ENCODE assay signal across 14 mouse cellular contexts in genomic region chr14:78649525-78650274, GRCm38 (mm10).
A peak's percentile ranks its signal among the peaks of the same experiment; 100 is the strongest.
DNase-seq lines count a peak whose midpoint lies in the region; ATAC-seq lines count a peak whose summit lies in the region.
"Had no signal": no experiment of that assay in that cellular context is flagged by ENCODE, and none has a peak within 500 bp of the region (broad histone marks: within the 10 kb centered on the region; RNA-seq: fewer than 3 reads in every experiment).

No protein-coding gene starts in this region.

- H3K27ac ChIP-seq in kidney, embryonic 16.5 days (ENCODE audit: low read length) = no peak overlapping the region; the same call in 1 of the 2 replicates
- H3K27ac ChIP-seq in midbrain, embryonic 13.5 days = peak overlapping the region; percentile 47; the same call in 1 of the 2 replicates
- no peak overlapping the region for H3K27ac ChIP-seq in midbrain, embryonic 10.5 days (replicated peaks)
- H3K27ac ChIP-seq in neural tube, embryonic 15.5 days (replicated peaks) = peak overlapping the region; percentile 24; the same call in 1 of the 2 replicates
- H3K27ac ChIP-seq: heart, embryonic 13.5 days; liver, embryonic 12.5 days; neural tube, embryonic 12.5 days had no signal

- no peak overlapping the region for H3K9ac ChIP-seq in kidney, embryonic 16.5 days (replicated peaks; ENCODE audit: low read length)
- H3K9ac ChIP-seq in midbrain, embryonic 13.5 days (replicated peaks) = no peak overlapping the region
- no peak overlapping the region for H3K9ac ChIP-seq in neural tube, embryonic 15.5 days (replicated peaks)
- H3K9ac ChIP-seq: heart, embryonic 13.5 days; liver, embryonic 12.5 days; neural tube, embryonic 12.5 days had no signal

- H3K27me3 ChIP-seq in kidney, embryonic 16.5 days (ENCODE audit: insufficient read depth, low read length) = no peaks in the 10 kb centered on the region
- no peaks in the 10 kb centered on the region for H3K27me3 ChIP-seq in midbrain, embryonic 13.5 days
- no peaks in the 10 kb centered on the region for H3K27me3 ChIP-seq in midbrain, embryonic 10.5 days (ENCODE audit: low read depth, poor library complexity, severe bottlenecking)
- H3K27me3 ChIP-seq in neural tube, embryonic 15.5 days (replicated peaks) = no peaks in the 10 kb centered on the region
- H3K27me3 ChIP-seq: heart, embryonic 13.5 days; liver, embryonic 12.5 days; neural tube, embryonic 12.5 days had no signal

- peak overlapping the region; percentile 26 for H3K4me2 ChIP-seq in kidney, embryonic 16.5 days (replicated peaks; ENCODE audit: low read depth, low read length)
- H3K4me2 ChIP-seq in midbrain, embryonic 13.5 days (replicated peaks) = no peak overlapping the region
- no peak overlapping the region for H3K4me2 ChIP-seq in neural tube, embryonic 15.5 days
- H3K4me2 ChIP-seq: heart, embryonic 13.5 days; liver, embryonic 12.5 days; neural tube, embryonic 12.5 days had no signal

- peak; percentile 58 for ATAC-seq in frontal cortex, adult (ENCODE audit: low TSS enrichment)
- ATAC-seq in kidney, embryonic 16.5 days (ENCODE audit: low FRiP score, low TSS enrichment) = peak; percentile 46; the same call in 1 of the 2 replicates
- ATAC-seq in midbrain, embryonic 13.5 days = no peak
- ATAC-seq in neural tube, embryonic 15.5 days (ENCODE audit: low FRiP score) = no peak
- ATAC-seq: liver, embryonic 12.5 days had no signal

- 0 out of 2 replicates have a peak, but pooled peaks cover 5% of the 10 kb centered on the region for H3K4me1 ChIP-seq in kidney, embryonic 16.5 days (ENCODE audit: insufficient read depth, low read length)
- H3K4me1 ChIP-seq in midbrain, embryonic 13.5 days (replicated peaks) = no peaks in the 10 kb centered on the region
- H3K4me1 ChIP-seq in midbrain, embryonic 10.5 days = peaks cover 3% of the 10 kb centered on the region; the same call in 1 of the 2 replicates
- no peaks in the 10 kb centered on the region for H3K4me1 ChIP-seq in neural tube, embryonic 15.5 days
- H3K4me1 ChIP-seq: liver, embryonic 12.5 days; neural tube, embryonic 12.5 days had no signal

- no peaks in the 10 kb centered on the region for H3K36me3 ChIP-seq in kidney, embryonic 16.5 days (ENCODE audit: insufficient read depth, low read length)
- no peaks in the 10 kb centered on the region for H3K36me3 ChIP-seq in midbrain, embryonic 13.5 days
- H3K36me3 ChIP-seq in midbrain, embryonic 10.5 days = no peaks in the 10 kb centered on the region
- 0 out of 2 replicates have a peak, but pooled peaks cover 3% of the 10 kb centered on the region for H3K36me3 ChIP-seq in neural tube, embryonic 15.5 days
- H3K36me3 ChIP-seq: liver, embryonic 12.5 days; neural tube, embryonic 12.5 days had no signal

- H3K9me3 ChIP-seq in kidney, embryonic 16.5 days (ENCODE audit: low read length) = no peaks in the 10 kb centered on the region
- H3K9me3 ChIP-seq in midbrain, embryonic 13.5 days = no peaks in the 10 kb centered on the region
- no peaks in the 10 kb centered on the region for H3K9me3 ChIP-seq in midbrain, embryonic 10.5 days (replicated peaks)
- no peaks in the 10 kb centered on the region for H3K9me3 ChIP-seq in neural tube, embryonic 15.5 days (replicated peaks)
- H3K9me3 ChIP-seq: heart, embryonic 13.5 days; liver, embryonic 12.5 days; neural tube, embryonic 12.5 days had no signal

- no peak for DNase-seq in frontal cortex, postnatal 25 days (ENCODE audit: low spot score in 2 of 2)
- DNase-seq in kidney, adult 8-10 months = no peak
- DNase-seq in midbrain, embryonic 10.5 days (ENCODE audit: low spot score) = no peak
- no peak for DNase-seq in cerebellum, adult 11-12 months
- DNase-seq: adrenal gland, postnatal 25 days; cerebellum, adult 18-20 months; kidney, postnatal 25 days had no signal

- H3K4me3 ChIP-seq in kidney, embryonic 16.5 days (ENCODE audit: low read length) = no peak overlapping the region
- H3K4me3 ChIP-seq in midbrain, embryonic 13.5 days (replicated peaks) = no peak overlapping the region
- no peak overlapping the region for H3K4me3 ChIP-seq in midbrain, embryonic 10.5 days
- no peak overlapping the region for H3K4me3 ChIP-seq in neural tube, embryonic 15.5 days (replicated peaks)
- H3K4me3 ChIP-seq: heart, embryonic 13.5 days; liver, embryonic 12.5 days; neural tube, embryonic 12.5 days had no signal

- 49% methylated on average over 21 of the region's 21 CpGs for WGBS in kidney, embryonic 16.5 days
- WGBS in midbrain, embryonic 13.5 days = 90% methylated on average over 21 of the region's 21 CpGs
- WGBS in midbrain, embryonic 10.5 days = 91% methylated on average over 21 of the region's 21 CpGs
- 83% methylated on average over 21 of the region's 21 CpGs for WGBS in neural tube, embryonic 15.5 days

Comparison
In these comparisons a context has a peak if more than half of its experiments do, and no peak if none do; other contexts are left out.
1. H3K27ac ChIP-seq: peak in midbrain, embryonic 13.5 days (single experiment) and neural tube, embryonic 15.5 days (single experiment); none in kidney, embryonic 16.5 days (single experiment) and midbrain, embryonic 10.5 days (single experiment).
2. ATAC-seq: peak in frontal cortex, adult (single experiment) and kidney, embryonic 16.5 days (single experiment); none in midbrain, embryonic 13.5 days (single experiment) and neural tube, embryonic 15.5 days (single experiment).